Mouse (Mus musculus): ENCODE measurements around the gene Tbx10. TPM values are rescaled to one million over a fixed set of nuclear protein-coding genes. Genes with fewer than 3 reads are reported as not detected.
A peak's percentile ranks its signal among the peaks of the same experiment; 100 is the strongest.
"Not testable (repeated sequence)": the region's sequence is repeated elsewhere in the genome, so short reads cannot be mapped to it uniquely, and the experiment has no call there.

Gene Tbx10
- total and polyA plus RNA-seq, 3 experiments: 0.14 TPM; not detected in 2

DNA sequence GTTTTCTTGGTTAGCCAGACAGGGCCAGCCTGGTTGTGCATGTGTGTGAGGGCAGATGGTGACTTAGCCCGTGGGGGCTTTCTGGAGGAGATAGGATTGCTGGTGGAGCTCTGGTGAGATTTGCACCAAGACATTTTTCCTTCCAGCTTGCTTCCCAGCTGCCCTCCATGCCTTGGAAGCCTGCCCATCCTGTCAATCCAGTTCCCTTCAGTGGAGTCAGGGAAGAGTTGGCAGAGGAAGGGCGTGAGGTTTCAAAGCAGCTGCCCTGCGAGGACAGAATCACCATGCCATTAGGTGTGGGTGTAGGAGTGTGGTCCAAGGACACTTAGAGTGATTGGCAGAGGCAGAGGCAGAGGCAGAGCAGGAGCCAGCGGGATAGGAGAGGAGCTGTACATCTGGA lies 34.1 kb upstream of the Tbx10 start, which contains the start of gene Aldh3b3:
Gene Aldh3b3 (plus strand): TSS at position 176 of the 400 bp plus-strand sequence.
- Histone ChIP-seq H3K9ac (ENCODE audit: low read depth, low read length) (no peak within 1 kb of the TSS), H3K79me2 (replicated peaks; ENCODE audit: control insufficient read depth, insufficient read depth, low read length) (no peaks in the 10 kb centered on the region), H3K27me3 (ENCODE audit: control insufficient read depth, insufficient read depth, low read length) (no peaks in the 10 kb centered on the region), H3K4me1 (ENCODE audit: control insufficient read depth, insufficient read depth, low read length) (no peaks in the 10 kb centered on the region), H3K4me3 (no peak within 1 kb of the TSS), H3K27ac (no peak within 1 kb of the TSS), H3K36me3 (ENCODE audit: control insufficient read depth, insufficient read depth, low read length) (no peaks in the 10 kb centered on the region)
- WGBS: 40% methylated on average over 4 of the region's 4 CpGs
- intact Hi-C loops (cut with DNase I): no loop called here
- DNase-seq: peak in 1 of 2 experiments; percentile 21
- TF ChIP-seq POLR2A (IDR thresholded peaks at IDR 0.05; ENCODE audit: insufficient read depth, low read depth, low read length): no peak
- 0 out of 2 replicates have a peak, but pooled peaks have one; percentile 16 for TF ChIP-seq EP300 (IDR thresholded peaks at IDR 0.05; ENCODE audit: insufficient read depth, low read depth, low read length)

GRCm38 (mm10) chr19:3959030-3959429 lies 33.5 kb upstream of the Tbx10 start:
- H3K79me2 ChIP-seq (replicated peaks; ENCODE audit: control insufficient read depth, insufficient read depth, low read length): no peaks in the 10 kb centered on the region
- no peaks in the 10 kb centered on the region for H3K27me3 ChIP-seq (ENCODE audit: control insufficient read depth, insufficient read depth, low read length)
- H3K4me3 ChIP-seq: no peak overlapping the region
- H3K9ac ChIP-seq (ENCODE audit: low read depth, low read length): no peak overlapping the region
- no peak overlapping the region for H3K27ac ChIP-seq
- DNase-seq: no peak
- TF ChIP-seq CTCF (IDR thresholded peaks at IDR 0.05): no peak
- no peak for TF ChIP-seq EP300 (IDR thresholded peaks at IDR 0.05; ENCODE audit: insufficient read depth, low read depth, low read length)
- TF ChIP-seq POLR2A (IDR thresholded peaks at IDR 0.05; ENCODE audit: insufficient read depth, low read depth, low read length): no peak
- no peaks in the 10 kb centered on the region for H3K4me1 ChIP-seq (ENCODE audit: control insufficient read depth, insufficient read depth, low read length)
- H3K36me3 ChIP-seq (ENCODE audit: control insufficient read depth, insufficient read depth, low read length): no peaks in the 10 kb centered on the region
- intact Hi-C loops (cut with DNase I): no loop called here

GRCm38 (mm10) chr19:3960211-3960610 lies 32.3 kb upstream of the Tbx10 start:
- H3K4me3 ChIP-seq: no peak overlapping the region
- no peaks in the 10 kb centered on the region for H3K27me3 ChIP-seq (ENCODE audit: control insufficient read depth, insufficient read depth, low read length)
- no peaks in the 10 kb centered on the region for H3K79me2 ChIP-seq (replicated peaks; ENCODE audit: control insufficient read depth, insufficient read depth, low read length)
- DNase-seq: no peak
- H3K27ac ChIP-seq: no peak overlapping the region
- H3K9ac ChIP-seq (ENCODE audit: low read depth, low read length): no peak overlapping the region
- no peaks in the 10 kb centered on the region for H3K36me3 ChIP-seq (ENCODE audit: control insufficient read depth, insufficient read depth, low read length)
- H3K4me1 ChIP-seq (ENCODE audit: control insufficient read depth, insufficient read depth, low read length): no peaks in the 10 kb centered on the region
- TF ChIP-seq EP300 (IDR thresholded peaks at IDR 0.05; ENCODE audit: insufficient read depth, low read depth, low read length): no peak
- TF ChIP-seq POLR2A (IDR thresholded peaks at IDR 0.05; ENCODE audit: insufficient read depth, low read depth, low read length): no peak
- TF ChIP-seq CTCF (IDR thresholded peaks at IDR 0.05): no peak
- WGBS: 78% methylated on average over 5 of the region's 5 CpGs
- intact Hi-C loops (cut with DNase I): no loop called here

- 72% methylated on average over 6 of the region's 6 CpGs for WGBS
- not testable (repeated sequence) for H3K27me3 ChIP-seq (ENCODE audit: control insufficient read depth, insufficient read depth, low read length)
These were observed 30.7 kb upstream of the Tbx10 start for GRCm38 (mm10) chr19:3961805-3962204.

DNA sequence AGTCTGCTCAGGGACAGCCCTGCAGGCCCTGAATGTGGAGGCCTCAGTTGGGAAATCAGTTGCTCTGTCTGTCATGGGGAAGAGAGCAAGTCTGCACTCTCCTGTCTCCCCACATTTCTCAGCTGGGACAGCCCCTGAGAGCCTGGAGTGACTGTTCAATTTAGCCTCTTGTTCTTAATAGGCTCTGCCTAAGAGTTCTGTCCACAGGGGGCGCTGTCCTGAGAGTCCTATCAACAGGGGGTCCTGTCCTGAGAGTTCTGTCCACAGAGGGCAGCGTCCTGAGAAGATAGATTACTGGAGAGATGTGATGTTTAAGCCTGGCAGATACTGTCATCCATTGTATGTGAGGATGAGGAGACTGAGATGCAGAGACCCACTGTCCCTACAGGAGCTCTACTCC lies 30.1 kb upstream of the Tbx10 start:
- Histone ChIP-seq H3K79me2 (replicated peaks; ENCODE audit: control insufficient read depth, insufficient read depth, low read length) (no peaks in the 10 kb centered on the region), H3K36me3 (ENCODE audit: control insufficient read depth, insufficient read depth, low read length) (no peaks in the 10 kb centered on the region), H3K27ac (no peak overlapping the region), H3K9ac (ENCODE audit: low read depth, low read length) (no peak overlapping the region), H3K4me3 (no peak overlapping the region), H3K4me1 (ENCODE audit: control insufficient read depth, insufficient read depth, low read length) (no peaks in the 10 kb centered on the region), H3K27me3 (ENCODE audit: control insufficient read depth, insufficient read depth, low read length) (no peaks in the 10 kb centered on the region)
- no peak for DNase-seq
- WGBS: 19% methylated on average over 2 of the region's 2 CpGs
- intact Hi-C loops (cut with DNase I): no loop called here
- no peak for TF ChIP-seq POLR2A (IDR thresholded peaks at IDR 0.05; ENCODE audit: insufficient read depth, low read depth, low read length)
- TF ChIP-seq CTCF (IDR thresholded peaks at IDR 0.05): peak; percentile 41
- no peak for TF ChIP-seq EP300 (IDR thresholded peaks at IDR 0.05; ENCODE audit: insufficient read depth, low read depth, low read length)

More at GRCm38 (mm10) chr19:3961805-3962204, 30.7 kb upstream of the Tbx10 start:
- H3K27ac ChIP-seq; H3K36me3 ChIP-seq (ENCODE audit: control insufficient read depth, insufficient read depth, low read length); H3K79me2 ChIP-seq (replicated peaks; ENCODE audit: control insufficient read depth, insufficient read depth, low read length); H3K4me1 ChIP-seq (ENCODE audit: control insufficient read depth, insufficient read depth, low read length); H3K4me3 ChIP-seq; DNase-seq; H3K9ac ChIP-seq (ENCODE audit: low read depth, low read length); intact Hi-C loops (cut with DNase I): not testable (repeated sequence)

- WGBS: 61% methylated on average over 4 of the region's 4 CpGs
- Histone ChIP-seq H3K36me3 (ENCODE audit: control insufficient read depth, insufficient read depth, low read length) (no peaks in the 10 kb centered on the region), H3K9ac (ENCODE audit: low read depth, low read length) (no peak overlapping the region), H3K79me2 (replicated peaks; ENCODE audit: control insufficient read depth, insufficient read depth, low read length) (no peaks in the 10 kb centered on the region), H3K27ac (no peak overlapping the region), H3K4me1 (ENCODE audit: control insufficient read depth, insufficient read depth, low read length) (no peaks in the 10 kb centered on the region), H3K4me3 (no peak overlapping the region), H3K27me3 (ENCODE audit: control insufficient read depth, insufficient read depth, low read length) (no peaks in the 10 kb centered on the region)
- TF ChIP-seq EP300 (IDR thresholded peaks at IDR 0.05; ENCODE audit: insufficient read depth, low read depth, low read length): no peak
- no peak for TF ChIP-seq POLR2A (IDR thresholded peaks at IDR 0.05; ENCODE audit: insufficient read depth, low read depth, low read length)
- no peak for TF ChIP-seq CTCF (IDR thresholded peaks at IDR 0.05)
- intact Hi-C loops (cut with DNase I): no loop called here
- DNase-seq: no peak
These were observed 28.5 kb upstream of the Tbx10 start for GRCm38 (mm10) chr19:3964030-3964429.

Measured in heart, adult 2 months (tissue).